Mouse (Mus musculus) spleen, adult 2 months (tissue): ENCODE results near the gene Gm9944.

Source experiments
- CTCF ChIP-seq: fragments of 200-500 bp; IDR thresholded peaks from 2 replicates; pipeline ENCODE4 v1.5.1; 2011; ENCODE audit warnings: mild to moderate bottlenecking, inconsistent platforms; ENCODE audit not compliant: insufficient read depth, insufficient read length, insufficient replicate concordance; ENCODE audit errors: extremely low read depth
- POLR2A ChIP-seq: fragments of 200-500 bp; IDR thresholded peaks from 2 replicates; pipeline ENCODE4 v1.6.1; 2011; ENCODE audit warnings: low read depth, low read length, inconsistent platforms

- TF ChIP-seq CTCF = no peak
- TF ChIP-seq POLR2A = no peak
These were observed 10.5 kb upstream of the Gm9944 start, which contains the start of gene Aadacl3 for GRCm38 (mm10) chr4:144463656-144464055.
